Mouse (Mus musculus): ENCODE data around the gene Msh6. TPM values are rescaled to one million over a fixed set of nuclear protein-coding genes. Genes with fewer than 3 reads are reported as not detected.

The Msh6 gene
- polyA plus RNA-seq, 1 experiment from 2014 or later = 25.2 TPM

GRCm38 (mm10) chr17:88029194-88029970 lies 54.5 kb downstream of the Msh6 start:
- H3K36me3 ChIP-seq = no peaks in the 10 kb centered on the region
- H3K27ac ChIP-seq (replicated peaks) = no peak overlapping the region
- no peaks in the 10 kb centered on the region for H3K27me3 ChIP-seq (replicated peaks)
- H3K4me2 ChIP-seq = no peak overlapping the region
- 79% methylated on average over 17 of the region's 17 CpGs for WGBS
- no peak for ATAC-seq (ENCODE audit: low FRiP score)
- H3K9ac ChIP-seq (replicated peaks) = no peak overlapping the region
- no peaks in the 10 kb centered on the region for H3K9me3 ChIP-seq (replicated peaks)
- no peak overlapping the region for H3K4me3 ChIP-seq (replicated peaks)
- H3K4me1 ChIP-seq = peaks cover 27% of the 10 kb centered on the region

GRCm38 (mm10) chr17:88031755-88032154 lies 56.9 kb downstream of the Msh6 start:
- Histone ChIP-seq H3K4me1 (peaks cover 12% of the 10 kb centered on the region), H3K27ac (replicated peaks) (no peak overlapping the region), H3K27me3 (replicated peaks) (no peaks in the 10 kb centered on the region), H3K9ac (replicated peaks) (no peak overlapping the region), H3K36me3 (no peaks in the 10 kb centered on the region), H3K4me2 (no peak overlapping the region), H3K4me3 (replicated peaks) (no peak overlapping the region), H3K9me3 (replicated peaks) (no peaks in the 10 kb centered on the region)
- no peak for ATAC-seq (ENCODE audit: low FRiP score)
- WGBS = 89% methylated on average over 5 of the region's 5 CpGs

- no peaks in the 10 kb centered on the region for H3K27me3 ChIP-seq (replicated peaks)
- WGBS = 84% methylated on average over 4 of the region's 4 CpGs
- no peaks in the 10 kb centered on the region for H3K36me3 ChIP-seq
- peaks cover 15% of the 10 kb centered on the region for H3K4me1 ChIP-seq
- no peak overlapping the region for H3K9ac ChIP-seq (replicated peaks)
- no peak overlapping the region for H3K4me3 ChIP-seq (replicated peaks)
- no peak for ATAC-seq (ENCODE audit: low FRiP score)
- H3K27ac ChIP-seq (replicated peaks) = no peak overlapping the region
- no peaks in the 10 kb centered on the region for H3K9me3 ChIP-seq (replicated peaks)
- H3K4me2 ChIP-seq = no peak overlapping the region
Observed at GRCm38 (mm10) chr17:88034418-88034817, 59.6 kb downstream of the Msh6 start.

Other genes starting within 250 kb of the Msh6 start
- gene Kcnk12, start 177.1 kb upstream of the Msh6 start, polyA plus RNA-seq (2015; fragmentation: Nextera tagmentation; extraction: Ambion mirVana) = 1.3 and 1.7 TPM in 2 replicates
- not detected in 2 replicates for gene Rpl36-ps4, start 54.1 kb upstream of the Msh6 start, polyA plus RNA-seq (2015; fragmentation: Nextera tagmentation; extraction: Ambion mirVana)
- gene Fbxo11, start 90.2 kb downstream of the Msh6 start, polyA plus RNA-seq (2015; fragmentation: Nextera tagmentation; extraction: Ambion mirVana) = 22.8 and 28.4 TPM in 2 replicates

Data from neural tube, embryonic 15.5 days (tissue).